Mouse (Mus musculus) gastrocnemius, postnatal 25 days (tissue): Measurements from ENCODE around the gene Gstp1. TPM values are rescaled to one million over a fixed set of nuclear protein-coding genes. Genes with fewer than 3 reads are reported as not detected.
A peak's percentile ranks its signal among the peaks of the same experiment; 100 is the strongest.

Experiments used
- DNase-seq: peaks from one replicate; pipeline ENCODE4 v3.0.0; 2022
- total RNA-seq, 2 experiments: library from RNA; stranded (reverse); gene quantifications; 1 replicate in 1 of 2; 2 replicates in 1 of 2; pipeline ENCODE4 v1.2.3; 2021

Gstp1 gene
- total RNA-seq, 2 experiments from 2014 or later: 344 to 356 TPM

GRCm38 (mm10) chr19:4000119-4000900 is 37.5 kb downstream of the Gstp1 start, which contains the start of the genes Nudt8 and Gm49405:
Nudt8 (plus strand) TSS chr19:4000580.
Gm49405 (plus strand) TSS chr19:4000626.
- DNase-seq: peak; percentile 95

DNA sequence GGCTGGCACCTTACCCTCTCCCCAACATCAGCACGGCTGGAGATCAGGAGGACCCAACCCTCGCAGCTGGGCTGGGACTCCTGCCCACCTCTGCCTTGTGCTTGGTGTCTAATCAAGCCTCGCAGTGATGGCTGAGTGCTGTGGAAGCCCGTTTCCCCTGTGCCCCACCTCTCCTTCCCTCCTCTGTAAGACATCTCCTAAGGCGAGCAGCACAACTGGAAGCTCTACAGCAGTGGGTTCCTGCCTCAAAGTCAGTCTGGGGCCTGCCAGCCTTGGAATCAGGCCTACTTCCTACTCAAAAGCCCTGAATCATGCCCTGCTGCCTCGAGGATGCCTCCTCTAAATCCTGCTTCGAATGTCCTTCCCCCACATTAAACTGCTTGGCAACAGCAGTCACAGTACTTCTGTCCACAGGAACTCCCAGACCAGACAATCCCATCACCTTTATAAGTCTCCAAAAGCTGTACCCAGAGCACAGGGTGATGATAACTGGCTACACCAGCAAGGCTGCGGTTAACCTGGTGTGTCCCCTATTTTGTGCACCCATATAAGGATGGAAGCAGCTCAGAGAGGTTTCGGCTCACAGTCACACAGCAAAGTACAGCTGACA is 38.6 kb downstream of the Gstp1 start:
- DNase-seq: no peak

- no peak for DNase-seq
These were observed 39.5 kb downstream of the Gstp1 start for GRCm38 (mm10) chr19:3998335-3998734.

DNA sequence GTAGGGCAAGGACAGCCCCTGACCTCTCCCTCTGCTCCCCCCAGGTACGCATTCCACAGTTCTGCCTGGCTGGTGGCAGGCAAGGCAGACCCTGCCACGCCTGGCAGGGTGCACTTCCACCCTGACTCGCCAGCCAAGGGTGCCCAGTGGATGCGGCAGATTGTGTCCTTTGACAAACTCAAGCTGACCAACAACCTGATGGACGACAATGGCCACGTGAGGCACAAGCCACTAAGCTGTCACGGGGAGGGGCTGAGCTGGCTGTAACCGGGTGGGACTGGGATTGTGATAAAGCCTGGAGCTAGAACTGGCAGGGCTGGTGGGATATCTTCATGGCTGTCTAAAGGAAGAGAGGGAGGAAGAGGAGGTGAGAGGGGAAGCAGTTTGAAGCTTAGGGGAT is 40.6 kb downstream of the Gstp1 start:
- DNase-seq: no peak

GRCm38 (mm10) chr19:3996747-3997146 is 41.0 kb downstream of the Gstp1 start:
- no peak for DNase-seq

GRCm38 (mm10) chr19:3996106-3996505 is 41.7 kb downstream of the Gstp1 start:
- DNase-seq: no peak

DNA sequence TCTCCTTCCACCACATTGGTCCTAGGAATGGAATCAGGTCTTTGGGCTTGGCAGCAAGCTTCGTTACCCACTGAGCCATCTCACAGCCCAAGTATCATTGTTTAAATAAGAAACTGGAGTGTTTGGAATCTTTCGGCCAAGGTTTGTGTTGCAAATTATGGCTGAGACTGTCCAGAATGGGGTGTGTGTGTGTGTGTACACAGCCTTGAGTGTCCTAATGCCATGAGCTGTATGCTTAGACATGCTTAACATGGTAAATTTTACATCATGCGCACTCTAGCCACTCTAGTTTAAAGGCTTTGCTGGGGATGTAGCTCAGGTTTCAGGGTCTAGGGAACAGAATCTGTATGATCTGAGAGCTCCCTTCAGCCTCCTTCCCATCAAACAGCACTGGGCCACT is 42.3 kb downstream of the Gstp1 start:
- no peak for DNase-seq

DNA sequence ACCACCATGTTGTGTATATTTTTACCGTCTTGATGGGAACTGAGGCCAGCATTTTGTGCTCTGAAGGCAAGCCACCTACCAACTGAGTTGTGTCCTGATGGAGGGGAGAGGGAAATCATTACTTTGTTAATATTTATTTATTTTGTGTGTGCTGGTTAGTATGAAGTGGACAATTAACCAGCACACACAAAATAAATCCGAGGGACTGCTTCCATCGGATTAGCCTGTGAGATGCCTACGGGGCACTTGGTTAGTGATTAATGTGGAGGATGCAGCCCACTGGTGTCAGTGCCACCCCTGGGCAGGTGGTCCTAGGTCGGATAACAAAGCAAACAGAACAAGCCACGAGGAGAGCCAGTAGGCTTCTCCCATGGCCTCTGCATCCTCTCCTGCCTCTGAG is 42.9 kb downstream of the Gstp1 start:
- DNase-seq: no peak

DNA sequence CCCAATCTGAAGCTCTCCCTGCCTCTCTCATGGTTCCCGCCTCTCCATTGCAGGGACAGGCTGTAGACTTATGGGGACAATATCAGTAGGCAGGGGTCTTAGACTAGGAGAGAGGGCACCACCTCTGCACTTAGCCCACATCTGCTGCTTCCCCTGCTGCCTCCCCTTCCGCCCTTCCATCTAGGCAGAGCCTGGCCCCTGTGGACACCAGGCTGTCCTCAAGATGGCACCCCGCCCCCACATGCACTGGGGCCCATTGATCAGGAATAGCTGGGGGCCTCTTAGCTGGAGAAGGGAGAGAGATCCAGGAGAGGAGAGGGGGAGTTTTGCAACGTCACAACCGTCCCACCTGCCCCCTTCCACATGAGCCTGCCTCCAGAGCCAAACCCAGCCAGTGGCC is 45.4 kb downstream of the Gstp1 start, which contains the start of gene Tbx10:
Gene Tbx10, plus strand, starts transcription at position 337 of the 400 bp plus-strand sequence.
- no peak for DNase-seq

GRCm38 (mm10) chr19:3991966-3992365 is 45.8 kb downstream of the Gstp1 start:
- DNase-seq: no peak

DNA sequence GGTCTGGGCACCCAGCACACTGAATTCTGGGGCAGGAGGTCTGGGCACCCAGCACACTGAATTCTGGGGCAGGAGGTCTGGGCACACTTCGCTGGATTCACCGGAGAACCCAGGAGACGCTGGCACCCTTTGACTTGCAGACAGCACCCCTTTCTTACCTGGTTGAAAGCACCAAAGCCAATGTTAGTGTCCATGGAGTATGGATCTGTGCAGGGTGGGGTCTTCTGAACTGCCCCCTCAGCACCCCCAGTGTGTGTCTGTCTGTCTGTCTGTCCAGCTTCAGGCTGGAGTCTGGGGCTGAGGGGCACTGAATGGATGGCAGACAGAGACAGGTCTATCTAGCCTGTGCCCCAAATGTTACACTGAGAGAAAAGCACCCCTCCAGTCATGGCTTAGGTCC is 46.2 kb downstream of the Gstp1 start:
- DNase-seq: no peak

DNA sequence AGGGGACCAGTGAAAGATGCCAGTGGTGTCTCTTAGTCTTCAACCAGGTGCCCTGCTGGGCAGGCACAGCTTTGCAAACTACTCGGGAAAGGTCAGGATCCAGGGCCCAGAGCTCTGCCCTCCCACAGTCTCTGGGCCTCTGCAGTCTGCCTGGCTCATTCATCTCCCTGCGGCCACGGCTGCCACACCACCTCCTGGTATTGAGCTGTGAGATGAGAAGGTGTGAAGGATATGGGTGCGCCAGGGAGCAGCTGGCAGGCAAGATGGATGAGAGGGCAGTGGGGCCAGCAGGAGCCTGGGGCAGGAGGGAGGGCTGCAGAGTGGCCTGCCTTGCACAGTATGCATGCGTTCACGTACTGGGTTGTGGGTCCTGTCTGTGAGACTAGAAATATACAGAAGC is 47.0 kb downstream of the Gstp1 start:
- DNase-seq: peak; percentile 59

GRCm38 (mm10) chr19:3988750-3989149 is 49.0 kb downstream of the Gstp1 start:
- DNase-seq: no peak

- no peak for DNase-seq
These were observed 49.7 kb downstream of the Gstp1 start for GRCm38 (mm10) chr19:3988066-3988465.

- DNase-seq: peak; percentile 84
These were observed 51.5 kb downstream of the Gstp1 start, which contains the start of gene Acy3 for GRCm38 (mm10) chr19:3986334-3986733. Acy3 (plus strand) TSS chr19:3986570.

Other genes starting within 250 kb of the Gstp1 start
- 1 to 10 TPM; 1.8 to 2.3 TPM for gene Chka, start 186.2 kb downstream of the Gstp1 start, total RNA-seq
- 1 to 10 TPM; 5.2 to 7.0 TPM for gene Tcirg1, start 130.9 kb downstream of the Gstp1 start, total RNA-seq
- 100 to 1,000 TPM; 260 to 277 TPM for gene Ndufs8, start 125.2 kb downstream of the Gstp1 start, total RNA-seq
- gene Aldh3b1, start 108.2 kb downstream of the Gstp1 start, total RNA-seq: 1 to 10 TPM; 1.4 to 1.7 TPM
- 10 to 100 TPM in 1 of 2 experiments, 1 to 10 TPM in 1; 8.4 to 10.2 TPM for gene Unc93b1, start 102.8 kb downstream of the Gstp1 start, total RNA-seq
- not detected for gene Aldh3b3, start 79.3 kb downstream of the Gstp1 start, total RNA-seq
- 1 to 10 TPM in 1 of 2 experiments, not detected in 1; 1.0 TPM for gene Aldh3b2, start 65.7 kb downstream of the Gstp1 start, total RNA-seq
- 1 to 10 TPM; 1.7 to 2.7 TPM for gene Acy3, start 51.4 kb downstream of the Gstp1 start, total RNA-seq
- not detected for gene Tbx10, start 45.2 kb downstream of the Gstp1 start, total RNA-seq
- gene Nudt8, start 37.4 kb downstream of the Gstp1 start, total RNA-seq: 10 to 100 TPM; 21.5 to 23.1 TPM
- under 1 TPM; 0.31 to 0.35 TPM for gene Gm49405, start 37.4 kb downstream of the Gstp1 start, total RNA-seq
- under 1 TPM; 0.69 to 0.75 TPM for gene Doc2g, start 34.7 kb downstream of the Gstp1 start, total RNA-seq
- 100 to 1,000 TPM; 412 to 474 TPM for gene Ndufv1, start 25.2 kb downstream of the Gstp1 start, total RNA-seq
- 100 to 1,000 TPM; 118 to 133 TPM for gene Gstp2, start 8.0 kb upstream of the Gstp1 start, total RNA-seq
- gene Gstp3, start 21.6 kb upstream of the Gstp1 start, total RNA-seq: not detected
- gene Cabp2, start 43.6 kb upstream of the Gstp1 start, total RNA-seq: not detected
- gene Cdk2ap2, start 59.2 kb upstream of the Gstp1 start, total RNA-seq: 10 to 100 TPM; 17.8 to 23.4 TPM
- gene Pitpnm1, start 62.0 kb upstream of the Gstp1 start, total RNA-seq: 1 to 10 TPM; 2.8 to 5.7 TPM
- 10 to 100 TPM; 58.2 to 68.5 TPM for gene Aip, start 87.9 kb upstream of the Gstp1 start, total RNA-seq
- gene Gpr152, start 101.8 kb upstream of the Gstp1 start, total RNA-seq: not detected
- gene Cabp4, start 106.0 kb upstream of the Gstp1 start, total RNA-seq: not detected
- gene Coro1b, start 110.6 kb upstream of the Gstp1 start, total RNA-seq: 10 to 100 TPM; 15.9 to 24.1 TPM
- gene Ptprcap, start 115.6 kb upstream of the Gstp1 start, total RNA-seq: under 1 TPM in 1 of 2 experiments, not detected in 1; 0.35 TPM
- 10 to 100 TPM; 19.9 to 24.4 TPM for gene Rps6kb2, start 125.4 kb upstream of the Gstp1 start, total RNA-seq
- gene Carns1, start 137.5 kb upstream of the Gstp1 start, total RNA-seq: 10 to 100 TPM; 17.7 to 20.0 TPM
- 1 to 10 TPM; 4.7 to 5.9 TPM for gene Tbc1d10c, start 153.3 kb upstream of the Gstp1 start, total RNA-seq
- gene Ppp1ca, start 154.1 kb upstream of the Gstp1 start, total RNA-seq: 100 to 1,000 TPM; 206 to 208 TPM
- gene Rad9a, start 163.7 kb upstream of the Gstp1 start, total RNA-seq: 1 to 10 TPM; 2.5 to 3.5 TPM
- under 1 TPM; 0.28 to 0.59 TPM for gene Clcf1, start 176.3 kb upstream of the Gstp1 start, total RNA-seq
- gene AC109138.7, start 176.4 kb upstream of the Gstp1 start, total RNA-seq: not detected
- gene Pold4, start 193.9 kb upstream of the Gstp1 start, total RNA-seq: 10 to 100 TPM; 13.0 to 21.1 TPM
- gene Ssh3, start 231.2 kb upstream of the Gstp1 start, total RNA-seq: 1 to 10 TPM; 3.4 to 3.9 TPM
- under 1 TPM; 0.33 to 0.64 TPM for gene Ankrd13d, start 245.2 kb upstream of the Gstp1 start, total RNA-seq